Mouse (Mus musculus): ENCODE data around the gene Ifrd1. TPM values are rescaled to one million over a fixed set of nuclear protein-coding genes. Genes with fewer than 3 reads are reported as not detected.

Ifrd1 gene
- polyA plus RNA-seq, 1 experiment from 2014 or later, result 106 TPM

DNA sequence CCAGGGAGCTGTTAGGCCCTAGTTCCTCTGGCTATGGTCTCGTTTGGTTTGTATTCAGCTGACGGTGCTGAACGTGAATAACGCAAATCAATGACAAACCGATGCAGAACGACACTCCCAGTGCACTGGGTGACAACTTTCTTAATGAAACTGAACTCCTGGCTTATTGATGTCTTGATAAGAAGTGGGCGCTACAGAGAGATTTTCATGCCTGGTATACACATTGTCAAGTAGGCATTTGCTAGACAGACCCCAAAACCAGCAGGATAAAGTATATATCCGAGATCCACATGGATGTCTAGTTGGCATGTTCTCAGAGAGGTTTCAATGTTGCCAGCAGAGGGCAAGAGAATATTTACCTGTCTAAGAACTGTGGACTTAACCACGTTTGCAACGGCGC lies 6.4 kb upstream of the Ifrd1 start:
- Histone ChIP-seq H3K4me3 (ENCODE audit: inconsistent target) (no peak overlapping the region), H3K36me3 (ENCODE audit: inconsistent target) (no peaks in the 10 kb centered on the region), H3K79me2 (ENCODE audit: inconsistent target) (no peaks in the 10 kb centered on the region), H3K27ac (no peak overlapping the region)
- WGBS (ENCODE audit: missing documents), result 95% methylated on average over 11 of the region's 11 CpGs

DNA sequence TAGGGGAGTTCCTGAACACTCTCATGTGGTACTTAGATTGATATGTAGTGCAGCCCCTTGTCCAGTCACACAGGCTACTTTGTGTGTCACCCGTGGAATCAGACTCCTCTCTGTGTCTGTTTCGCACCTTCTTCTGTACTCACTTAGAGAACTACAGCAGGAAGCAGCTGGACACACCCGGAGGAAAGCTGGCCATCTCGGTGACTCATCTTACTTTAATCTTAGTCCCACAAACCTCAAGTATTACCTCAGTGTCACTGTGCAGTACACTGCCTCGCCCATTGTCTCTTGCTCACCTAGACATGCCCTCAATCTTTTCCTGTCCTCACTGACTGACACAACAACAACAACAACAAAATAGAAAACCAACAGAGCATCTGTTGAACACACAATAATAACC lies 4.9 kb upstream of the Ifrd1 start:
- Histone ChIP-seq H3K4me3 (ENCODE audit: inconsistent target) (no peak overlapping the region), H3K79me2 (ENCODE audit: inconsistent target) (no peaks in the 10 kb centered on the region), H3K36me3 (ENCODE audit: inconsistent target) (no peaks in the 10 kb centered on the region), H3K27ac (no peak overlapping the region)
- 14% methylated on average over 5 of the region's 5 CpGs for WGBS (ENCODE audit: missing documents)

- Histone ChIP-seq H3K27ac (no peak overlapping the region), H3K36me3 (ENCODE audit: inconsistent target) (no peaks in the 10 kb centered on the region), H3K79me2 (ENCODE audit: inconsistent target) (no peaks in the 10 kb centered on the region), H3K4me3 (ENCODE audit: inconsistent target) (no peak overlapping the region)
These were observed 2.0 kb upstream of the Ifrd1 start for GRCm38 (mm10) chr12:40250256-40250655.

DNA sequence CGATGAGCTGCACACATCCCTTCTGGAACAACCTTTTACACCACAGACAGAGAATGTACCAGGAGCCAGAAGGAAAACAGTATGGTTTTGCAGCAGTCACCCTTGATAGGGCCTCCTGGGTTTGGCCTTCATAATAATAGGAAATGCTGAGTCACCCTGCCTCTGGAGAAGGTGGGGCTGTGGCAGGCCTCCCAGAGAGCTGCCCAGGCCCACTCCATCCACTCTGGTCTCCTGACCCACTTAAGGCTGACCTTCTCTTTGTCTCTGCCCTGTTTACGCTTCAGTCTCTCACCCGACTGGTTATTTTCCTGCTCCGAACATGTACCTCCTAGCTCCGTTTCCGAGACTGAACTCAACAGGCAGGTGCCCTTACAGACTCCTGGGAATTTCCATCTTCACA lies 328 bp downstream of the Ifrd1 start:
- Histone ChIP-seq H3K36me3 (ENCODE audit: inconsistent target) (no peaks in the 10 kb centered on the region), H3K79me2 (ENCODE audit: inconsistent target) (no peaks in the 10 kb centered on the region), H3K4me3 (ENCODE audit: inconsistent target) (no peak overlapping the region), H3K27ac (0 out of 2 replicates have a peak overlapping the region, but pooled peaks have one; percentile 0)
- 62% methylated on average over 5 of the region's 6 CpGs for WGBS (ENCODE audit: missing documents)

DNA sequence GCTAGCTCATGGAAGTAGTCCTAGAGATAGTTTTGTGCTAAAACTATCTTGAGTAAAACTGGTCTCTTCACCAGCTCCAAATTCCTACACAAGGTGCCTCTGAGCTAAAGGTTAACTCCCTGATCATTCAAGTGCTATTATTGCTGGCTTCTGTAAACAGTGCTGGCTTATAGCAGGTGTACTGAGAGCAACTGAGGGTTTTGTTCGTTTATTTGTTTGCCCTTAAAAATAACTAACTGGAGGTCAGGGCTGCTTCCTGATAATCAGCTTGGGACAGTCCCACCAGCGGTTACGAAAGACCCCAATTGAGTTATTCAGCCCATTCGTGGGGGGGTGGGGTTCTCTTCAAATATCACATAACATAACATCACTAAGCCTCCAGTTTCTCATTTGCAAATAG lies 920 bp downstream of the Ifrd1 start:
- Histone ChIP-seq H3K36me3 (ENCODE audit: inconsistent target) (no peaks in the 10 kb centered on the region), H3K27ac (no peak overlapping the region), H3K79me2 (ENCODE audit: inconsistent target) (no peaks in the 10 kb centered on the region), H3K4me3 (ENCODE audit: inconsistent target) (no peak overlapping the region)
- WGBS (ENCODE audit: missing documents), result 23% methylated on average over 4 of the region's 4 CpGs

- no peak overlapping the region for H3K27ac ChIP-seq
- no peaks in the 10 kb centered on the region for H3K36me3 ChIP-seq (ENCODE audit: inconsistent target)
- 51% methylated on average over 7 of the region's 7 CpGs for WGBS (ENCODE audit: missing documents)
- no peak overlapping the region for H3K4me3 ChIP-seq (ENCODE audit: inconsistent target)
- no peaks in the 10 kb centered on the region for H3K79me2 ChIP-seq (ENCODE audit: inconsistent target)
These were observed 2.8 kb downstream of the Ifrd1 start for GRCm38 (mm10) chr12:40245434-40245970.

DNA sequence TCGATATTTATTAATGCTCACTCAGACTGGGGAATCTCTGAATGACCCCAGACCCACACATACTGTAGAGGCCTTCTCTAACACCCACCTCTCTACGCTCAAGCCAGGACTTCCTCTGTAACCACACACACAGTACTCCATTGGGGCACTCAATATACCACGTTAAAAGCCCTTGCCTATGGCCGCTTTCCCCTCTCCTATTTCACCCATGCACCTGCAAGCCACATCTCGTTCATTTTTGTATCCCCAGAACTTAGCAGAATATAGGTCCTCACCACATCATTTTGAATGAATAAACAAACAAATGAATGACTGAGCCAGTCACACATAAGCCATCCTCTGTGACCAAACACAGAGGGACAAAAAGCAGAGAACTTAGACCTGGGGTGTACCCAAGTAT lies 3.4 kb downstream of the Ifrd1 start:
- Histone ChIP-seq H3K79me2 (ENCODE audit: inconsistent target) (no peaks in the 10 kb centered on the region), H3K36me3 (ENCODE audit: inconsistent target) (no peaks in the 10 kb centered on the region), H3K4me3 (ENCODE audit: inconsistent target) (no peak overlapping the region), H3K27ac (no peak overlapping the region)
- WGBS (ENCODE audit: missing documents), result 94% methylated on average over 5 of the region's 5 CpGs

DNA sequence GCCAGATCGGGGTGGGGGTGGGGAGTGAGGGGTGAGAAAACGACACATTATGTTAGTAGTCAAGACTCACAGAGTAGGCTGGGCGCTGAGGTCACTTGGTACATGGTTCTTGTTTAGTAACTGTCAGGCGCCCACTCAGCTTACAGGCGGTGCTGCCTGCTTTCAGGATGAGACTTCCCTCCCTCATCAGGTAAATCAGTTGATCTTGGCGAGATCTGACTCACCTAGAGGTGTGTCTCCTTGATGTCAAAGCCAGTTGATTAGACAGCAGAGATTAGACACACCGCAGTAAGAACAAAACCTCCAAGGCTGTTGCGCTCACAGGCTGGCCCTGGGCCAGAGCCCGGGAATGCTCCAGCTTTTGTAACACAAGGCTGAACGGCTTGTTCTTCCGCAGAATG lies 4.5 kb downstream of the Ifrd1 start:
- no peaks in the 10 kb centered on the region for H3K79me2 ChIP-seq (ENCODE audit: inconsistent target)
- H3K27ac ChIP-seq, result no peak overlapping the region
- H3K4me3 ChIP-seq (ENCODE audit: inconsistent target), result no peak overlapping the region
- WGBS (ENCODE audit: missing documents), result 87% methylated on average over 11 of the region's 11 CpGs
- no peaks in the 10 kb centered on the region for H3K36me3 ChIP-seq (ENCODE audit: inconsistent target)

- no peak overlapping the region for H3K27ac ChIP-seq
- 95% methylated on average over 4 of the region's 4 CpGs for WGBS (ENCODE audit: missing documents)
- no peak overlapping the region for H3K4me3 ChIP-seq (ENCODE audit: inconsistent target)
- no peaks in the 10 kb centered on the region for H3K36me3 ChIP-seq (ENCODE audit: inconsistent target)
- no peaks in the 10 kb centered on the region for H3K79me2 ChIP-seq (ENCODE audit: inconsistent target)
These were observed 5.1 kb downstream of the Ifrd1 start for GRCm38 (mm10) chr12:40243241-40243640.

GRCm38 (mm10) chr12:40239161-40239560 lies 9.1 kb downstream of the Ifrd1 start:
- no peaks in the 10 kb centered on the region for H3K36me3 ChIP-seq (ENCODE audit: inconsistent target)
- H3K4me3 ChIP-seq (ENCODE audit: inconsistent target), result no peak overlapping the region
- WGBS (ENCODE audit: missing documents), result 96% methylated on average over 7 of the region's 7 CpGs
- no peaks in the 10 kb centered on the region for H3K79me2 ChIP-seq (ENCODE audit: inconsistent target)
- no peak overlapping the region for H3K27ac ChIP-seq

- no peak overlapping the region for H3K27ac ChIP-seq
- H3K79me2 ChIP-seq (ENCODE audit: inconsistent target), result no peaks in the 10 kb centered on the region
- H3K36me3 ChIP-seq (ENCODE audit: inconsistent target), result no peaks in the 10 kb centered on the region
- WGBS (ENCODE audit: missing documents), result 93% methylated on average over 1 of the region's 1 CpGs
- H3K4me3 ChIP-seq (ENCODE audit: inconsistent target), result no peak overlapping the region
These were observed 16.1 kb downstream of the Ifrd1 start for GRCm38 (mm10) chr12:40232231-40232630.

- H3K4me3 ChIP-seq (ENCODE audit: inconsistent target), result no peak overlapping the region
These were observed 16.7 kb downstream of the Ifrd1 start for GRCm38 (mm10) chr12:40231632-40232031.

DNA sequence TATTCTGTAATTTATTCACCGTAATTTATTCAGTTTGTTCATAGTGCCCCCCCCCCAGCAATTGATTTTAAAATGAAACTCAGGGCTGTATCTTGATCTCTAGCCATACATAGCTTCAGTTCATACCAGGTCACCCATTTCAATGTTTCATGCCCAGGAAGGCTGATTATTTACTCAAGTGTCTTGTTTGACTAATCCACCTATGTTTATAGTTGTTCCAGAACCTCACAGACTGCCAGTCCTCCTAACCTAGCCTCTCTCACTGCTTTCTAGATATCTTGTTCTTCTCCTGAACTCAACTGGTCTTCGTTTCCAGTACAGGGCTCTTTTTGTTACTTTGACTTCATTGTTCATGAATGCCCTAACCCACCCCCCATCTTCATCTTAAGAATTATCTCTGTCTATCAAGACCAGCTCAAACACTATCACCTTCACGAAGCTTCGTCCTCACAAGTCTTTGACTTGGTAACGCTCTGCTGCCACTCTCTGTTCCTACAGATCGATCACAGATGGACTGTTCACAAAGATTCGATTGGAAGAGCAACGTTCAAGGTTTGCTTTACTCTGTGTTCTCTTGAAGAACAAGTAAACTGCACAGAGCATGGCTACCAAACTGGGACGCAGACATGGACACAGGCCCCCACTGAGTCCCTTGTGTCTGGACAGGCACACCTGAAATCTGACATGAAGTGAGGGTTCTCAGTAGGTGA lies 24.0 kb downstream of the Ifrd1 start:
- Histone ChIP-seq H3K27ac (no peak overlapping the region), H3K36me3 (ENCODE audit: inconsistent target) (no peaks in the 10 kb centered on the region), H3K4me3 (ENCODE audit: inconsistent target) (no peak overlapping the region), H3K79me2 (ENCODE audit: inconsistent target) (peaks cover 28% of the 10 kb centered on the region)
- 95% methylated on average over 9 of the region's 9 CpGs for WGBS (ENCODE audit: missing documents)

More at GRCm38 (mm10) chr12:40231632-40232031, 16.7 kb downstream of the Ifrd1 start:
- H3K79me2 ChIP-seq (ENCODE audit: inconsistent target), result no peaks in the 10 kb centered on the region
- 81% methylated on average over 2 of the region's 2 CpGs for WGBS (ENCODE audit: missing documents)
- H3K27ac ChIP-seq, result no peak overlapping the region
- H3K36me3 ChIP-seq (ENCODE audit: inconsistent target), result no peaks in the 10 kb centered on the region

GRCm38 (mm10) chr12:40223676-40224075 lies 24.6 kb downstream of the Ifrd1 start:
- WGBS (ENCODE audit: missing documents), result 32% methylated on average over 10 of the region's 10 CpGs
- no peaks in the 10 kb centered on the region for H3K36me3 ChIP-seq (ENCODE audit: inconsistent target)
- peak overlapping the region; percentile 31 for H3K4me3 ChIP-seq (ENCODE audit: inconsistent target)
- H3K27ac ChIP-seq, result peak overlapping the region; percentile 62
- H3K79me2 ChIP-seq (ENCODE audit: inconsistent target), result peaks cover 35% of the 10 kb centered on the region

GRCm38 (mm10) chr12:40223082-40223619 lies 25.2 kb downstream of the Ifrd1 start:
- no peaks in the 10 kb centered on the region for H3K36me3 ChIP-seq (ENCODE audit: inconsistent target)
- peak overlapping the region; percentile 74 for H3K27ac ChIP-seq
- peaks cover 40% of the 10 kb centered on the region for H3K79me2 ChIP-seq (ENCODE audit: inconsistent target)
- WGBS (ENCODE audit: missing documents), result under 1% methylated on average over 44 of the region's 47 CpGs
- peak overlapping the region; percentile 82 for H3K4me3 ChIP-seq (ENCODE audit: inconsistent target)

Data from macrophage (primary cell).